Comparison of ENCODE assay signal across 14 mouse cellular contexts in the genomic region with DNA sequence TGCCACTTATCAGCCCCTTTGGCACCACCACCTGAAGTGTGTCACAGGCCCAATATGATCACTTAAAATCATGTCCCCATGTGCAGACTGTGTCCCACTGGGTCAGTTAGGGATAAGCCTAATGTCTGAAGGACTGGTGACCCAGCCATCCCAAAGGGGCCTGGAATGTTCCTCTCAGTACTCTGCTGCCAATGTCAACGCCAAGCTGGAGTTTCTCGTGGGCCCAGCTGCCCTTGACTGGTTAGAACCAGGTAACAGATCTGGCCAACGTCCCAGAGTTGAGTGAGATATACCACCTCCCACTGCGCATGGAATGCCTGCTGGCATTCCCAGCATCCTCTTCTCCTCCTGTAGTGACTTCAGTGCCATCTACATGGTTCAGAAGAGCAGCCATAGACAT. TPM values are rescaled to one million over a fixed set of nuclear protein-coding genes. Genes with fewer than 3 reads are reported as not detected.
A peak's percentile ranks its signal among the peaks of the same experiment; 100 is the strongest.
DNase-seq lines count a peak whose midpoint lies in the region; ATAC-seq and TF ChIP-seq lines count a peak whose summit lies in the region.
"Had no signal": no experiment of that assay in that cellular context is flagged by ENCODE, and none has a peak within 500 bp of the region (broad histone marks: within the 10 kb centered on the region; RNA-seq: fewer than 3 reads in every experiment).

No protein-coding gene starts in this region.

- DNase-seq in cerebellum, adult 9-11 months = peak; percentile 52
- no peak for DNase-seq in cerebellum, adult 11 months
- DNase-seq in kidney, adult 18-20 months = peak; percentile 72
- DNase-seq in kidney, postnatal 0 days (ENCODE audit: low spot score) = no peak
- no peak for DNase-seq in left cerebral cortex, adult 9 months (ENCODE audit: low spot score in 2 of 2)
- no peak for DNase-seq in thymus, adult 18-20 months
- DNase-seq: gastrocnemius, postnatal 10 days; left cerebral cortex, postnatal 4 days; liver, embryonic 13.5 days had no signal

- H3K27ac ChIP-seq in kidney, embryonic 16.5 days (ENCODE audit: low read length) = no peak overlapping the region
- H3K27ac ChIP-seq in heart, embryonic 15.5 days = peak overlapping the region; percentile 51
- H3K27ac ChIP-seq in kidney, postnatal 0 days = peak overlapping the region; percentile 57
- H3K27ac ChIP-seq: embryonic facial prominence, embryonic 12.5 days; intestine, embryonic 15.5 days; liver, embryonic 13.5 days; stomach, embryonic 15.5 days had no signal

- H3K9ac ChIP-seq in kidney, embryonic 16.5 days (replicated peaks; ENCODE audit: low read length) = no peak overlapping the region
- no peak overlapping the region for H3K9ac ChIP-seq in heart, embryonic 15.5 days
- H3K9ac ChIP-seq in kidney, postnatal 0 days (ENCODE audit: low read depth, low read length) = no peak overlapping the region
- H3K9ac ChIP-seq: embryonic facial prominence, embryonic 12.5 days; intestine, embryonic 15.5 days; liver, embryonic 13.5 days; stomach, embryonic 15.5 days had no signal

- H3K9me3 ChIP-seq in kidney, embryonic 16.5 days (ENCODE audit: low read length) = no peaks in the 10 kb centered on the region
- no peaks in the 10 kb centered on the region for H3K9me3 ChIP-seq in heart, embryonic 15.5 days (replicated peaks)
- H3K9me3 ChIP-seq in kidney, postnatal 0 days (replicated peaks; ENCODE audit: low read length) = no peaks in the 10 kb centered on the region
- H3K9me3 ChIP-seq: embryonic facial prominence, embryonic 12.5 days; intestine, embryonic 15.5 days; liver, embryonic 13.5 days; stomach, embryonic 15.5 days had no signal

- 62% methylated on average over 4 of the region's 4 CpGs for WGBS in kidney, embryonic 16.5 days
- 15% methylated on average over 4 of the region's 4 CpGs for WGBS in heart, embryonic 15.5 days
- 56% methylated on average over 4 of the region's 4 CpGs for WGBS in kidney, postnatal 0 days

- no peak overlapping the region for H3K4me3 ChIP-seq in kidney, embryonic 16.5 days (ENCODE audit: low read length)
- no peak overlapping the region for H3K4me3 ChIP-seq in heart, embryonic 15.5 days
- no peak overlapping the region for H3K4me3 ChIP-seq in kidney, postnatal 0 days (replicated peaks; ENCODE audit: low read depth, low read length)
- H3K4me3 ChIP-seq: embryonic facial prominence, embryonic 12.5 days; intestine, embryonic 15.5 days; liver, embryonic 13.5 days; stomach, embryonic 15.5 days had no signal

- TF ChIP-seq CTCF in kidney, postnatal 0 days (IDR thresholded peaks at IDR 0.05; ENCODE audit: low read depth) = no peak

- H3K4me2 ChIP-seq in kidney, embryonic 16.5 days (replicated peaks; ENCODE audit: low read depth, low read length) = no peak overlapping the region
- H3K4me2 ChIP-seq in heart, embryonic 15.5 days = no peak overlapping the region
- no peak overlapping the region for H3K4me2 ChIP-seq in kidney, postnatal 0 days (ENCODE audit: low read length)
- H3K4me2 ChIP-seq: embryonic facial prominence, embryonic 12.5 days; intestine, embryonic 15.5 days; liver, embryonic 13.5 days; stomach, embryonic 15.5 days had no signal

- no peaks in the 10 kb centered on the region for H3K27me3 ChIP-seq in kidney, embryonic 16.5 days (ENCODE audit: insufficient read depth, low read length)
- H3K27me3 ChIP-seq in heart, embryonic 15.5 days = no peaks in the 10 kb centered on the region
- no peaks in the 10 kb centered on the region for H3K27me3 ChIP-seq in kidney, postnatal 0 days (ENCODE audit: insufficient read depth, low read length)
- H3K27me3 ChIP-seq: embryonic facial prominence, embryonic 12.5 days; intestine, embryonic 15.5 days; stomach, embryonic 15.5 days had no signal

- H3K36me3 ChIP-seq in kidney, embryonic 16.5 days (ENCODE audit: insufficient read depth, low read length) = no peaks in the 10 kb centered on the region
- H3K36me3 ChIP-seq in heart, embryonic 15.5 days = no peaks in the 10 kb centered on the region
- no peaks in the 10 kb centered on the region for H3K36me3 ChIP-seq in kidney, postnatal 0 days (ENCODE audit: insufficient read depth, low read length)
- H3K36me3 ChIP-seq: embryonic facial prominence, embryonic 12.5 days; intestine, embryonic 15.5 days; liver, embryonic 13.5 days; stomach, embryonic 15.5 days had no signal

- ATAC-seq in kidney, embryonic 16.5 days (ENCODE audit: low FRiP score, low TSS enrichment) = no peak
- no peak for ATAC-seq in heart, embryonic 15.5 days (replicated peaks; ENCODE audit: insufficient number of reproducible peaks, insufficient read depth, low FRiP score, low read depth)
- ATAC-seq in kidney, postnatal 0 days (replicated peaks; ENCODE audit: low FRiP score, low read depth) = no peak
- ATAC-seq: intestine, embryonic 15.5 days had no signal

- H3K4me1 ChIP-seq in kidney, embryonic 16.5 days (ENCODE audit: insufficient read depth, low read length) = peaks cover 42% of the 10 kb centered on the region
- peaks cover 77% of the 10 kb centered on the region for H3K4me1 ChIP-seq in heart, embryonic 15.5 days (replicated peaks)
- peaks cover 20% of the 10 kb centered on the region for H3K4me1 ChIP-seq in kidney, postnatal 0 days (replicated peaks; ENCODE audit: insufficient read depth, low read length)

RNA-seq across cellular contexts. Expression of gene Tspan18, which starts 5.2 kb away (rescaled TPM):
- polyA plus RNA-seq in kidney, embryonic 16.5 days (2015; fragmentation: Nextera tagmentation; extraction: Ambion mirVana) = 35.0 and 47.0 TPM in 2 replicates
- polyA plus RNA-seq in heart, embryonic 15.5 days (2015; fragmentation: Nextera tagmentation; extraction: Ambion mirVana) = 31.7 and 39.6 TPM in 2 replicates
- 26.4 and 29.2 TPM in 2 replicates for polyA plus RNA-seq in kidney, postnatal 0 days (2015; fragmentation: Nextera tagmentation; extraction: Ambion mirVana)

Comparison
In these comparisons a context has a peak if more than half of its experiments do, and no peak if none do; other contexts are left out.
1. DNase-seq: peak in cerebellum, adult 9-11 months (single experiment) and kidney, adult 18-20 months (single experiment); none in cerebellum, adult 11 months (single experiment), kidney, postnatal 0 days (single experiment), left cerebral cortex, adult 9 months (0 of 2) and thymus, adult 18-20 months (0 of 2).